In genomic region chr13:41461418-41461817, GRCm38 (mm10) we compare ENCODE assay signal across 29 mouse cellular contexts. TPM values are rescaled to one million over a fixed set of nuclear protein-coding genes. Genes with fewer than 3 reads are reported as not detected.
A peak's percentile ranks its signal among the peaks of the same experiment; 100 is the strongest.
DNase-seq lines count a peak whose midpoint lies in the region; ATAC-seq and TF ChIP-seq lines count a peak whose summit lies in the region.
"Had no signal": no experiment of that assay in that cellular context is flagged by ENCODE, and none has a peak within 500 bp of the region (broad histone marks: within the 10 kb centered on the region; RNA-seq: fewer than 3 reads in every experiment).

No protein-coding gene starts in this region.

- H3K27me3 ChIP-seq in embryonic facial prominence, embryonic 14.5 days (replicated peaks; ENCODE audit: control insufficient read depth, insufficient read depth, low read length) = no peaks in the 10 kb centered on the region
- no peaks in the 10 kb centered on the region for H3K27me3 ChIP-seq in embryonic facial prominence, embryonic 10.5 days (replicated peaks; ENCODE audit: low read depth, poor library complexity, severe bottlenecking)
- H3K27me3 ChIP-seq in hindbrain, embryonic 16.5 days (replicated peaks; ENCODE audit: control insufficient read depth, insufficient read depth, low read length) = no peaks in the 10 kb centered on the region
- H3K27me3 ChIP-seq in hindbrain, embryonic 12.5 days = no peaks in the 10 kb centered on the region
- H3K27me3 ChIP-seq in kidney, postnatal 0 days (ENCODE audit: insufficient read depth, low read length) = no peaks in the 10 kb centered on the region
- H3K27me3 ChIP-seq: CH12.LX; embryonic facial prominence, embryonic 12.5 days; midbrain, embryonic 15.5 days had no signal

- no peak for ATAC-seq in embryonic facial prominence, embryonic 14.5 days (ENCODE audit: low read depth)
- ATAC-seq in hindbrain, embryonic 16.5 days = no peak
- ATAC-seq in hindbrain, embryonic 12.5 days (ENCODE audit: low FRiP score) = no peak
- no peak for ATAC-seq in kidney, postnatal 0 days (replicated peaks; ENCODE audit: low FRiP score, low read depth)
- ATAC-seq: activated CD4-positive, CD25-positive, alpha-beta regulatory T cell, adult 4 months; forebrain, embryonic 16.5 days; intestine, postnatal 0 days; midbrain, embryonic 15.5 days had no signal

- no peak overlapping the region for H3K4me2 ChIP-seq in embryonic facial prominence, embryonic 14.5 days (ENCODE audit: low read depth, low read length)
- H3K4me2 ChIP-seq in hindbrain, embryonic 16.5 days (ENCODE audit: low read length) = no peak overlapping the region
- no peak overlapping the region for H3K4me2 ChIP-seq in hindbrain, embryonic 12.5 days (replicated peaks)
- no peak overlapping the region for H3K4me2 ChIP-seq in kidney, postnatal 0 days (ENCODE audit: low read length)
- H3K4me2 ChIP-seq: embryonic facial prominence, embryonic 12.5 days; midbrain, embryonic 15.5 days had no signal

- H3K9ac ChIP-seq in embryonic facial prominence, embryonic 14.5 days (ENCODE audit: low read depth, low read length) = no peak overlapping the region
- no peak overlapping the region for H3K9ac ChIP-seq in hindbrain, embryonic 16.5 days (ENCODE audit: low read depth, low read length)
- no peak overlapping the region for H3K9ac ChIP-seq in hindbrain, embryonic 12.5 days
- H3K9ac ChIP-seq in kidney, postnatal 0 days (ENCODE audit: low read depth, low read length) = no peak overlapping the region
- H3K9ac ChIP-seq: embryonic facial prominence, embryonic 12.5 days; liver, embryonic 14.5 days; midbrain, embryonic 15.5 days had no signal

- H3K36me3 ChIP-seq in embryonic facial prominence, embryonic 14.5 days (ENCODE audit: control insufficient read depth, insufficient read depth, low read length) = no peaks in the 10 kb centered on the region
- no peaks in the 10 kb centered on the region for H3K36me3 ChIP-seq in embryonic facial prominence, embryonic 10.5 days (replicated peaks)
- no peaks in the 10 kb centered on the region for H3K36me3 ChIP-seq in hindbrain, embryonic 16.5 days (ENCODE audit: control insufficient read depth, insufficient read depth, low read length)
- H3K36me3 ChIP-seq in hindbrain, embryonic 12.5 days = no peaks in the 10 kb centered on the region
- no peaks in the 10 kb centered on the region for H3K36me3 ChIP-seq in kidney, postnatal 0 days (ENCODE audit: insufficient read depth, low read length)
- H3K36me3 ChIP-seq: embryonic facial prominence, embryonic 12.5 days; heart, embryonic 10.5 days; midbrain, embryonic 10.5 days; midbrain, embryonic 15.5 days had no signal

- peak; percentile 65 for DNase-seq in embryonic facial prominence, embryonic 14.5 days (ENCODE audit: low spot score)
- DNase-seq in embryonic facial prominence, embryonic 10.5 days (ENCODE audit: low spot score) = no peak
- peak; percentile 70 for DNase-seq in kidney, postnatal 0 days (ENCODE audit: low spot score)
- DNase-seq in kidney, adult 11 months = no peak
- no peak for DNase-seq in urinary bladder, adult 18-20 months (ENCODE audit: low spot score in 2 of 2)
- DNase-seq: adrenal gland, adult 2 months; adrenal gland, postnatal 36 days; cerebellum, adult 8-10 months; cerebellum, postnatal 25 days; heart, postnatal 4 days; layer of hippocampus, postnatal 36 days; lung, adult 2 months; lung, postnatal 14 days; right cerebral cortex, adult 18-20 months; spleen, adult 18-20 months; thymus, postnatal 14 days had no signal

- H3K9me3 ChIP-seq in embryonic facial prominence, embryonic 14.5 days (ENCODE audit: control insufficient read depth, low read length) = no peaks in the 10 kb centered on the region
- H3K9me3 ChIP-seq in embryonic facial prominence, embryonic 10.5 days = no peaks in the 10 kb centered on the region
- no peaks in the 10 kb centered on the region for H3K9me3 ChIP-seq in hindbrain, embryonic 16.5 days (ENCODE audit: control insufficient read depth, low read length)
- no peaks in the 10 kb centered on the region for H3K9me3 ChIP-seq in hindbrain, embryonic 12.5 days (replicated peaks)
- no peaks in the 10 kb centered on the region for H3K9me3 ChIP-seq in kidney, postnatal 0 days (replicated peaks; ENCODE audit: low read length)
- H3K9me3 ChIP-seq: embryonic facial prominence, embryonic 12.5 days; heart, embryonic 10.5 days; midbrain, embryonic 10.5 days; midbrain, embryonic 15.5 days had no signal

- no peak overlapping the region for H3K4me3 ChIP-seq in embryonic facial prominence, embryonic 14.5 days (ENCODE audit: low read depth, low read length)
- H3K4me3 ChIP-seq in embryonic facial prominence, embryonic 10.5 days = no peak overlapping the region
- H3K4me3 ChIP-seq in hindbrain, embryonic 16.5 days (ENCODE audit: low read length) = no peak overlapping the region
- H3K4me3 ChIP-seq in hindbrain, embryonic 12.5 days = no peak overlapping the region
- H3K4me3 ChIP-seq in kidney, postnatal 0 days (replicated peaks; ENCODE audit: low read depth, low read length) = no peak overlapping the region
- no peak overlapping the region for H3K4me3 ChIP-seq in brown adipose tissue, adult 24 weeks (ENCODE audit: insufficient read depth, low read depth, low read length)
- H3K4me3 ChIP-seq: embryonic facial prominence, embryonic 12.5 days; erythroblast, embryonic 14.5 days; heart, embryonic 10.5 days; midbrain, embryonic 10.5 days; midbrain, embryonic 15.5 days had no signal

- 37% methylated on average over 3 of the region's 3 CpGs for WGBS in embryonic facial prominence, embryonic 14.5 days
- 69% methylated on average over 3 of the region's 3 CpGs for WGBS in embryonic facial prominence, embryonic 10.5 days
- WGBS in hindbrain, embryonic 16.5 days = 84% methylated on average over 3 of the region's 3 CpGs
- WGBS in hindbrain, embryonic 12.5 days = 73% methylated on average over 3 of the region's 3 CpGs
- WGBS in kidney, postnatal 0 days = 43% methylated on average over 3 of the region's 3 CpGs

- TF ChIP-seq CTCF in kidney, postnatal 0 days (IDR thresholded peaks at IDR 0.05; ENCODE audit: low read depth) = no peak

- peak overlapping the region; percentile 28; the same call in 1 of the 2 replicates for H3K27ac ChIP-seq in embryonic facial prominence, embryonic 14.5 days (replicated peaks; ENCODE audit: low read depth, low read length)
- H3K27ac ChIP-seq in embryonic facial prominence, embryonic 10.5 days (replicated peaks) = no peak overlapping the region
- 0 out of 2 replicates have a peak overlapping the region, but pooled peaks have one; percentile 2 for H3K27ac ChIP-seq in hindbrain, embryonic 16.5 days (ENCODE audit: low read depth, low read length)
- no peak overlapping the region for H3K27ac ChIP-seq in hindbrain, embryonic 12.5 days
- peak overlapping the region; percentile 73 for H3K27ac ChIP-seq in kidney, postnatal 0 days
- peak overlapping the region; percentile 85 for H3K27ac ChIP-seq in brown adipose tissue, adult 24 weeks (replicated peaks; ENCODE audit: low read depth, low read length)
- H3K27ac ChIP-seq: embryonic facial prominence, embryonic 12.5 days; heart, embryonic 10.5 days; liver, embryonic 14.5 days; midbrain, embryonic 10.5 days; midbrain, embryonic 15.5 days had no signal

- H3K4me1 ChIP-seq in embryonic facial prominence, embryonic 14.5 days (ENCODE audit: control insufficient read depth, insufficient read depth, low read length) = peaks cover 19% of the 10 kb centered on the region
- peaks cover 23% of the 10 kb centered on the region for H3K4me1 ChIP-seq in embryonic facial prominence, embryonic 10.5 days
- no peaks in the 10 kb centered on the region for H3K4me1 ChIP-seq in hindbrain, embryonic 16.5 days (ENCODE audit: control insufficient read depth, insufficient read depth, low read depth, low read length)
- H3K4me1 ChIP-seq in hindbrain, embryonic 12.5 days = peaks cover 12% of the 10 kb centered on the region; the same call in 1 of the 2 replicates
- H3K4me1 ChIP-seq in kidney, postnatal 0 days (replicated peaks; ENCODE audit: insufficient read depth, low read length) = peaks cover 4% of the 10 kb centered on the region; the same call in 1 of the 2 replicates
- H3K4me1 ChIP-seq in brown adipose tissue, adult 24 weeks (ENCODE audit: control insufficient read depth, insufficient read depth, insufficient read length, low read length) = peaks cover 30% of the 10 kb centered on the region
- H3K4me1 ChIP-seq: midbrain, embryonic 15.5 days had no signal

RNA-seq across cellular contexts. Expression of gene Nedd9, which starts 25.7 kb away (rescaled TPM):
- polyA plus RNA-seq in embryonic facial prominence, embryonic 14.5 days (2014; fragmentation: Nextera tagmentation; extraction: Ambion mirVana) = 31.1 and 32.1 TPM in 2 replicates
- 17.4 and 19.1 TPM in 2 replicates for polyA plus RNA-seq in embryonic facial prominence, embryonic 10.5 days (2016; fragmentation: Nextera tagmentation; extraction: Ambion mirVana)
- polyA plus RNA-seq in hindbrain, embryonic 16.5 days (2015; fragmentation: Nextera tagmentation; extraction: Ambion mirVana) = 11.9 and 14.2 TPM in 2 replicates
- 17.1 and 17.9 TPM in 2 replicates for polyA plus RNA-seq in hindbrain, embryonic 12.5 days (2016; fragmentation: Nextera tagmentation; extraction: Ambion mirVana)
- polyA plus RNA-seq in kidney, postnatal 0 days (2015; fragmentation: Nextera tagmentation; extraction: Ambion mirVana) = 26.4 and 27.3 TPM in 2 replicates
- 4.9 and 7.5 TPM in 2 replicates for polyA plus RNA-seq in brown adipose tissue, adult 24 weeks (2012; ENCODE audit: insufficient read depth, insufficient read length, missing spikeins)
- polyA plus RNA-seq: erythroblast, embryonic 14.5 days had no signal

Comparison
In these comparisons a context has a peak if more than half of its experiments do, and no peak if none do; other contexts are left out.
1. DNase-seq: peak in embryonic facial prominence, embryonic 14.5 days (single experiment) and kidney, postnatal 0 days (single experiment); none in embryonic facial prominence, embryonic 10.5 days (single experiment), kidney, adult 11 months (single experiment) and urinary bladder, adult 18-20 months (0 of 2).
2. H3K27ac ChIP-seq: peak in embryonic facial prominence, embryonic 14.5 days (single experiment), hindbrain, embryonic 16.5 days (single experiment), kidney, postnatal 0 days (single experiment) and brown adipose tissue, adult 24 weeks (single experiment); none in embryonic facial prominence, embryonic 10.5 days (single experiment) and hindbrain, embryonic 12.5 days (single experiment).